13 mouse cellular contexts compared by ENCODE assay signal in the genomic region with DNA sequence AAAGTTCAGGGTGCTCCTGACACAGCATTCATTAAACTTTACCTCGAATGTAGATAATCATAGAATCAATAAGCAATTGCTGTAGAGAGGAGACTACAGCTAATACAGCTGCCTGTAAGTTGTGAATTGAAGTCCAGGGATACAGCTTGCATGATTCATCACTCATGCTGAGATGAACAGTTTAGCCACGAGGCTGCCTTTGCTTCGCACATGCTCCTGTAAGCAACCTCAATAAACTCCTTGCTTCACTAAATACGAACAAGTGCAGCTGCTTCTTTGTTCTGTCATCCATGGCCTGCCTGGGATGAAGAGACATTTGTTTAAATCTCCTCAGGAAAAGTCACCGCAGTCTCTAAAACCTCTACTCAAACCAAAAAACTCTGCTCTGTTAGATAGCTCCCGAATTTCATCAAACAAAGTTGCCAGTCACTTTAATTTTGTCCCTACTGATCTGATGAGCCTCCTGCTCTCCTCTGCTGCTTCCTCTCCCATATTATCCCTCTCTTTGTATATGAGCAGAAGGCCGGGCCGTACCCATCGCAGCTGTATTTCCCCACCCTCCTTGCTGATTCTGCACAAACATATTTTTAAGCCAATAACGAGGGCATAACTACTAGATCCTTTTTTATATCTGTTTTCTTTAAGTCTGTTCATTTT.
DNase-seq lines count a peak whose midpoint lies in the region; ATAC-seq lines count a peak whose summit lies in the region.
"Had no signal": no experiment of that assay in that cellular context is flagged by ENCODE, and none has a peak within 500 bp of the region (broad histone marks: within the 10 kb centered on the region; RNA-seq: fewer than 3 reads in every experiment).

No protein-coding gene starts in this region.

- no peak overlapping the region for H3K4me3 ChIP-seq in forebrain, embryonic 14.5 days (ENCODE audit: low read depth, low read length)
- H3K4me3 ChIP-seq in midbrain, embryonic 13.5 days (replicated peaks) = no peak overlapping the region
- H3K4me3 ChIP-seq: heart, embryonic 15.5 days; liver, embryonic 13.5 days had no signal

- no peaks in the 10 kb centered on the region for H3K27me3 ChIP-seq in forebrain, embryonic 14.5 days (replicated peaks; ENCODE audit: control insufficient read depth, insufficient read depth, low read length)
- H3K27me3 ChIP-seq in midbrain, embryonic 13.5 days = no peaks in the 10 kb centered on the region
- H3K27me3 ChIP-seq: heart, embryonic 15.5 days; liver, embryonic 13.5 days had no signal

- 27% methylated on average over 10 of the region's 10 CpGs for whole genome bisulfite sequencing in forebrain, embryonic 14.5 days
- 19% methylated on average over 10 of the region's 10 CpGs for WGBS in midbrain, embryonic 13.5 days

- H3K9ac ChIP-seq in forebrain, embryonic 14.5 days (ENCODE audit: low read length) = no peak overlapping the region
- H3K9ac ChIP-seq in midbrain, embryonic 13.5 days (replicated peaks) = no peak overlapping the region
- H3K9ac ChIP-seq: heart, embryonic 15.5 days; liver, embryonic 13.5 days had no signal

- H3K9me3 ChIP-seq in forebrain, embryonic 14.5 days (replicated peaks; ENCODE audit: control insufficient read depth, low read length) = no peaks in the 10 kb centered on the region
- H3K9me3 ChIP-seq in midbrain, embryonic 13.5 days = no peaks in the 10 kb centered on the region
- H3K9me3 ChIP-seq: heart, embryonic 15.5 days; liver, embryonic 13.5 days had no signal

- no peaks in the 10 kb centered on the region; the same call in 1 of the 2 replicates for H3K4me1 ChIP-seq in forebrain, embryonic 14.5 days (ENCODE audit: control insufficient read depth, insufficient read depth, low read length)
- H3K4me1 ChIP-seq in midbrain, embryonic 13.5 days (replicated peaks) = peaks cover 7% of the 10 kb centered on the region
- H3K4me1 ChIP-seq: heart, embryonic 15.5 days; liver, embryonic 13.5 days had no signal

- no peak overlapping the region for H3K27ac ChIP-seq in forebrain, embryonic 14.5 days (ENCODE audit: low read depth, low read length)
- H3K27ac ChIP-seq in midbrain, embryonic 13.5 days = no peak overlapping the region
- H3K27ac ChIP-seq: heart, embryonic 15.5 days; liver, embryonic 13.5 days had no signal

- H3K36me3 ChIP-seq in forebrain, embryonic 14.5 days (ENCODE audit: control insufficient read depth, insufficient read depth, low read length) = no peaks in the 10 kb centered on the region
- H3K36me3 ChIP-seq in midbrain, embryonic 13.5 days = no peaks in the 10 kb centered on the region
- H3K36me3 ChIP-seq: heart, embryonic 15.5 days; liver, embryonic 13.5 days had no signal

- no peak overlapping the region for H3K4me2 ChIP-seq in forebrain, embryonic 14.5 days (ENCODE audit: low read length)
- no peak overlapping the region for H3K4me2 ChIP-seq in midbrain, embryonic 13.5 days (replicated peaks)
- H3K4me2 ChIP-seq: heart, embryonic 15.5 days; liver, embryonic 13.5 days had no signal

- no peak for DNase-seq in cerebellum, adult 8-10 months
- peak; percentile 64 for DNase-seq in brain, adult 2 months (ENCODE audit: low read depth, low spot score)
- DNase-seq in forebrain, embryonic 14.5 days (ENCODE audit: low spot score) = peak; percentile 23
- DNase-seq in liver = no peak
- DNase-seq in urinary bladder, postnatal 14 days (ENCODE audit: low spot score) = no peak
- DNase-seq in kidney, postnatal 14 days = no peak
- DNase-seq: adrenal gland, adult 8-10 months; kidney, postnatal 10 days; liver, embryonic 13.5 days; lung, postnatal 14 days had no signal

- ATAC-seq in cerebellum, adult (ENCODE audit: insufficient number of reproducible peaks, low FRiP score, low TSS enrichment) = 0 out of 2 replicates have a peak, but pooled peaks have one; percentile 43
- peak; percentile 65; the same call in 1 of the 2 replicates for ATAC-seq in forebrain, embryonic 14.5 days
- ATAC-seq in midbrain, embryonic 13.5 days = peak; percentile 56; the same call in 1 of the 2 replicates

Comparison
In these comparisons a context has a peak if more than half of its experiments do, and no peak if none do; other contexts are left out.
1. DNase-seq: peak in brain, adult 2 months (single experiment) and forebrain, embryonic 14.5 days (single experiment); none in cerebellum, adult 8-10 months (single experiment), liver (single experiment), urinary bladder, postnatal 14 days (single experiment) and kidney, postnatal 14 days (single experiment).
2. Peak in every context shown above with its lines, with median percentiles within 50 percentile points of each other: ATAC-seq.